Mouse (Mus musculus) liver, adult 2 months (tissue): ENCODE results near the gene Vps37b.

Experiments
- CTCF ChIP-seq: fragments of 200-500 bp; IDR thresholded peaks from 2 replicates; pipeline ENCODE4 v1.5.1; 2011; ENCODE audit warnings: low read depth, low read length, control low read depth
- POLR2A ChIP-seq: fragments of 200-500 bp; IDR thresholded peaks from 2 replicates; pipeline ENCODE4 v1.6.1; 2011; ENCODE audit warnings: low read length, control low read depth; ENCODE audit not compliant: insufficient read depth; ENCODE audit errors: extremely low read depth

DNA sequence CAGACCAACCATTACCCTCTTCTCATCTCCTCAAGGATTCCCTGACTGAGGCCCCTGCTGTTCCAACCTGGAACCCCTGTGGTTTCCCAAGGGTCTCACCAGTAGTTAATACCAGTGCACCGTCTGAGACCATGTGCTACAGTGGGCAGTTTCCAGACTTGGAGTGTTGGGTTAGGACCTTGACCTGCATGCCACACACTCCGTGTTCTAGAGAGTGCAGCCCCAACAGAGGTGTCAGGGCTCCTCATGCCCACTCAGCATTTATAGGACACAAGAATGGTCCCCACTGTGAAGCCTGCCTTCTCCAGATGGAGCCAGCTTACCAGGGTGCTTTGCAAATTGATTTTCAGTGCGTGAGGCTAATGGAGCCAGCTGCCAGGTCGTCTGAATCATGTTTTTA, 28.7 kb downstream of the Vps37b start:
- TF ChIP-seq CTCF: no peak
- no peak for TF ChIP-seq POLR2A
